Mouse (Mus musculus) kidney, adult 2 months (tissue): ENCODE measurements around the gene Ltc4s.

Experiments
- CTCF ChIP-seq: fragments of 200-500 bp; conservative IDR thresholded peaks from 2 replicates; pipeline ENCODE4 v1.5.1; 2011; ENCODE audit warnings: low read depth, mild to moderate bottlenecking, control low read depth, low read length, moderate library complexity, mixed read lengths; ENCODE audit not compliant: insufficient read depth, insufficient read length
- POLR2A ChIP-seq: fragments of 200-500 bp; IDR thresholded peaks from one replicate; pipeline ENCODE4 v1.6.1; 2011; ENCODE audit warnings: low read depth, low read length, control low read depth

DNA sequence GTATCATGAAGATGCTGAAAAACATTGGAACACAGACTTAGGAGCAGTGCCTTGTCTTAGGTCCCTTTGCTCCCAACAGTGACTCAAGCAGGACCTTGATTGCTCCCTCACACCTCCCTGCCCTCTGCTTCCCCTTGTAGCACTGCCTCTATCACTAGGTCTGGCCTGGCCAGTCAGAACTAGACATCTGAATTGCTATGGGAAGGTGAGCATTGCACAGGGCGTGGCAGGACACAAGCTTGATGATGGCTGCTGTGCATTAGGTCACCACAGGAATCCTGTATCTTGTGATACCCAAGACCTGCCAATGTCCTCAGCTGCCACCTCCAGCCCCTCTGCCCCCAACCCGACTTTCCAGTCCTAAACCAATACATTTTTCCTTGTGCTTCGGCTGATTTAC lies 28.6 kb upstream of the Ltc4s start:
- TF ChIP-seq CTCF (no peak), POLR2A (no peak)
